Mouse (Mus musculus) brown adipose tissue, adult 24 weeks (tissue): Measurements from ENCODE around the gene Pdha2. TPM values are rescaled to one million over a fixed set of nuclear protein-coding genes. Genes with fewer than 3 reads are reported as not detected.

Source experiments
- H3K27ac ChIP-seq: fragments of 200-500 bp; replicated peaks from 2 replicates; pipeline ENCODE4 v1.5.1; 2012; ENCODE audit warnings: low read depth, mild to moderate bottlenecking, low read length
- H3K4me1 ChIP-seq: fragments of 200-500 bp; 2 replicates; pipeline ENCODE4 v1.6.1; 2012; ENCODE audit warnings: low read length, mixed read lengths; ENCODE audit not compliant: control insufficient read depth, insufficient read depth, insufficient read length
- H3K4me3 ChIP-seq: fragments of 200-500 bp; 2 replicates; pipeline ENCODE4 v1.5.1; 2012; ENCODE audit warnings: low read depth, mild to moderate bottlenecking, low read length, moderate library complexity; ENCODE audit not compliant: insufficient read depth
- polyA plus RNA-seq: library from polyadenylated mRNA; stranded (reverse); fragments of >200 nt; gene quantifications from 2 replicates; pipeline ENCODE4 v1.2.4, GENCODE M21; 2012; ENCODE audit not compliant: missing spikeins, insufficient read depth, insufficient read length

Pdha2 gene
- polyA plus RNA-seq: not detected in 2 replicates

DNA sequence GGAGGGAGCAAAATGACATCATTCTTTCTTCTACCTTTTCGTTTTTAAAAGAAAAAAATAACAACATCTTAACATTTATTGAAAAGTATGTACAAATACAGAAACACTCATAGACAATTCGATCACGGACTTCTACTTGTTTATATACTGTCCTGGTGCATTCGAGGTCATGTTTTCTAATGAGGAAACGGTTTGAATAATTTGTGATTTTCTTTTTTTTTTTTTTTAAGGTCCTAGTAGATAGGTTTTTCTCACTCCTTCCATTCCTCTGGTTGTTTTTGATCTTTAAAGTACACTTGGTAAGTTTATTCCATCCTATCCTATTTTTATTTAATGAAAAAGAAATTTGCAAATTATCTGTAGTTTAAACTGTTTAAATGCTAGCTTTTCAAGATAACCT lies at the start of gene Pdha2:
Pdha2 (minus strand) TSS at position 101 of the 400 bp plus-strand sequence.
- no peak within 1 kb of the TSS for H3K4me3 ChIP-seq
- no peak within 1 kb of the TSS for H3K27ac ChIP-seq
- H3K4me1 ChIP-seq: no peaks in the 10 kb centered on the region

DNA sequence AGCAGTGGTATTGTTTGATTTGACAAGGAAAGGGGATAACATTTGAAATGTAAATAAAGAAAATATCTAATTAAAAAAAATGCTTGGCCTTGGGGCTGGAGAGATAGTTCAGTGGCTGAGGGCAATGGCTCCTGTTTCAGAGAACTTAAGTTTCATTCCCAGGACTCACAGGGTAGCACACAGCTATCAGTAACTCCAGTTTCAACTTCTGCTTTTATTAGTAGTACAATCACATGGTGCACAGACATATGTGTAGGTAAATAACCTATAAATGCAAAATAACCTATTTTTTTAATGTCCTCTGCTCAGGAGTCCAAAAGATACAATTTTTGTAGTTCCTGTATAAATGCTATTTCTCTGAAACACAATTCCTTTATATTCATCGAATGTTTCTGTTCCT lies 48.4 kb upstream of the Pdha2 start:
- no peak overlapping the region for H3K4me3 ChIP-seq
- no peak overlapping the region for H3K27ac ChIP-seq
- H3K4me1 ChIP-seq: no peaks in the 10 kb centered on the region

DNA sequence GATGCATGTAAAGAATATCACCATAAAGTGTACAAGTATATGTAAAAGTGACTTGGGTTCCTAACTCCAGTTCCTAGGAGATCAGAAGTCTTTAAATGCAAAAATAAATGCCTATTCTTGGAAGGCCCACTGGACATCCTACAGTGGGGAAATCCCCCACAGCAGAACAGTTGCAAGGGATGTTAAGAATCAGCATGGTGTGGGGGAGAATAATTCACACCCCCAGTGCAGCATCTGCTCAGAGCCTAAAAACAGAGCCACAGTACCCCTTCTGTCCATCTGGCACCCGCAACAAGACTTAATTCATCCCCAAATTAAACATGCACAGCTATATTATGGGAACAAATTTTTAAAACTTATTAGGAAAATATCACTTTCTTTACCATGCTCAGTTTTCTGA lies 39.3 kb upstream of the Pdha2 start:
- Histone ChIP-seq H3K27ac (no peak overlapping the region), H3K4me3 (no peak overlapping the region), H3K4me1 (no peaks in the 10 kb centered on the region)

DNA sequence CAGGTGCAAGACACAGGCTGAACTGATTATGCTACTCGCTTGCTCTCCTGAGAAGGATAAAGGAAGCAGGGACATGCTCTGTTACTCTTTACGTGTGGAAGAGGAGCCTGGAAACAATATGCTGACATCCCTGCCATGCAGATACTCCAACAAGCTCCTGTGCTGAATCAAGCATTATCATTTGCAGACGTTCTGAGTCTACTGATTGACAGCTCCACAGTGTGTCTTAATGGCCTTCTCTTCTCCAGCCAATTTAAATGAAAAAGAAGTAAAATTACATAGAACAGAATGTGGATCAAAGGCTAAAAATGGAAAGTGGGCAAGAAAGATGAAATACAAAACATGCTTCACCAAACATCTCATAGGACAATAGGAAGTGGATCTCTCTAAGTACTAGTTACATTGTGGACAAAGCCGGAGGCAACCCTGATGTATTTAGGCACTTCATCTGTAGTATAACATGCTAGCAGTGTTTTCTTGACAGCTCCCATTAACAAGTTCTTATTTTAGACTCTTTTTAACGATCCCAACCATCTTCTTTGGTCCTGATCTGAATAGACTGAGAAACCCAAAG lies 32.7 kb upstream of the Pdha2 start:
- H3K4me1 ChIP-seq: no peaks in the 10 kb centered on the region

DNA sequence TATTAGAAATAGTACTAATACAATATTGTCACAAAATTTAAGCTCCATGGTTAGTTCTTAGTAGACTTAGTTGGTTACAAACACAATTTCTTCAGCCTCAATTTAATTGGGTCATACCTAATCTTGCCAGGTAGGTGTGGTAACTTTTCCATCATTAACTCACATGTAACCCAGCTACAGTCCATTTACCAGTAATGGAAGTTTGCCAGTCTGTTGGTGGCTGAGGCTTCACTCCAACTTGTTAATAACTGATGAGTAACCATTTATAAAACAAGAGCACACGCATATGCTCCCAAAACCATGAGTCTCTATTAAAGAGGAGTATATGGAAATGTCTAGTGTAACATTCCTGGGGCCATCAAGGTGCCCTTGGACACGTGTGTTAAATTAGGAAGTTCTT lies 25.9 kb upstream of the Pdha2 start:
- Histone ChIP-seq H3K4me1 (no peaks in the 10 kb centered on the region), H3K4me3 (no peak overlapping the region), H3K27ac (no peak overlapping the region)

More for the DNA sequence above, 32.7 kb upstream of the Pdha2 start:
- no peak overlapping the region for H3K27ac ChIP-seq
- H3K4me3 ChIP-seq: no peak overlapping the region

DNA sequence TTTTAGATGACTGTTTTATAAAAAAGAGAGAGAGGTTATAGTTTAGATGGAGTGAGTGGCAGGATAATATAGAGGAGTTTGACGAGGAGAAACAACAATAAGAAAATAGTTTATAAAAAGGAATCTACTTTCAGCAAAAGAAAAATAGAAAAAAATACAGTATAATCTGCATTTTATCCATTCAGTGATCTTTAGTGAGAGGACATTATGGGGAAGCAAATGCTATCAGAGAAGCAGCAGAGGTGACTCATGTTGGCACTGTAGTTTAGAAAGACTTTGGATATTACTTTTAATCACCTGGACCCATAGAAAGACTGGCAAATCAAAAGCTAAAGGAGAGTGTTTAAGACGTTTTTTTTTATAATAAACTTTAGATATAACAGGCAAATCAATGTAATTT lies 17.0 kb upstream of the Pdha2 start:
- Histone ChIP-seq H3K27ac (no peak overlapping the region), H3K4me1 (no peaks in the 10 kb centered on the region), H3K4me3 (no peak overlapping the region)

DNA sequence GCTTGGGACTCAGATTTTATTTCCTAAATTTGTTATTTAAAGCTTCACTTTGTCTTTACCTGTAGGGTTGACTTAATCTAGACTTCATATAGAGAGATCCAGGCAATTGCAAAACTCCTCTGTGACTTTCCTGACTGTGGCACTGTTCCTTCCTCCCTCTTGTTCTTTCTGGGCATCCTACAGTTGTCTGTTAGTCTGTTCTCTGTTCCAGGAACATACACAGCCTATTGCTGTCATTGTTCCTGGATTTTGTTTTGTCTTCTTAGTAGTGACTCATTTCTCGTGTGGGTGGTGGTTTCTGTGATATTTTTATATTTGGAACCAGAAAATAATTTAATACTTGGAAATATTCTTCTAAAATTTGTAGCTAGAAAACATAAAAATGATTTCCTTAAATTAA lies 10.2 kb upstream of the Pdha2 start:
- Histone ChIP-seq H3K27ac (no peak overlapping the region), H3K4me1 (no peaks in the 10 kb centered on the region), H3K4me3 (no peak overlapping the region)

DNA sequence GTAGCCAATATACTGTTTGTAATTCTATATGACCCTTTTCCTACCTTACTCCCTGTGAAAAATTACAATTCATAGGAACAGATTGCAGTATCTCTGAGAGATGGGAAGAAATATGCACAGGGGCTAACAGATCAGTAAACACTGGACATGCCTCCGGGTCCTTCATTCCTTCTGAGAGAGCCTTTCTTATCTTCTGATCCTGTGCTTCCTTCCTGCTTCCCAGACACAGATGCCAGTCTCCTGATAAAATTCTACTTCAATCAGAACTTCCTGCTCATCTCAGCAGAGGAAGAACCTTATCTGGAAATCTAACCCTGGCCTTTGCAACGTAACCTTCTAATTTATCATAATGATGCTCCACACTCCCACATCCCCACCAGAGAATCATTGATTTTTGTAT lies 6.4 kb upstream of the Pdha2 start:
- no peaks in the 10 kb centered on the region for H3K4me1 ChIP-seq
- no peak overlapping the region for H3K27ac ChIP-seq
- H3K4me3 ChIP-seq: no peak overlapping the region

DNA sequence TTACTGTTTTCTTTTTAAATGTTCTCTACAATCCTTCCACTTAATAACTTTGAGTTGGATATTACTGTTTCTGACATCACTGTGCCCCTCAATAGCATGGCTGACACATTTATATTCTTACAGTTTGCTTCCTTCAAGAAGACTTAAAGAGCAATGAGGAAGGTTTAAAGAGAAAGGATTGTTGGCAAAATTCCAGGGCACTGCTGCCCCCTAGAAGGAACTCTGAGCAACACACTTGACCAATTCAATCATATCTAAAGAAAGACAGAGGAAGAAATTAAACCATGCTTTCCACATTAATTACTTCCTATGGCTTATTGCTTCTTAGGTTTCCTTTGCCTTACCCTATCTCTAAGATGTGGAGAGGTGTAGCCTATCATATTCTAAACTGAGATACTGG lies 4.8 kb upstream of the Pdha2 start:
- H3K27ac ChIP-seq: no peak overlapping the region
- H3K4me3 ChIP-seq: no peak overlapping the region
- H3K4me1 ChIP-seq: no peaks in the 10 kb centered on the region

DNA sequence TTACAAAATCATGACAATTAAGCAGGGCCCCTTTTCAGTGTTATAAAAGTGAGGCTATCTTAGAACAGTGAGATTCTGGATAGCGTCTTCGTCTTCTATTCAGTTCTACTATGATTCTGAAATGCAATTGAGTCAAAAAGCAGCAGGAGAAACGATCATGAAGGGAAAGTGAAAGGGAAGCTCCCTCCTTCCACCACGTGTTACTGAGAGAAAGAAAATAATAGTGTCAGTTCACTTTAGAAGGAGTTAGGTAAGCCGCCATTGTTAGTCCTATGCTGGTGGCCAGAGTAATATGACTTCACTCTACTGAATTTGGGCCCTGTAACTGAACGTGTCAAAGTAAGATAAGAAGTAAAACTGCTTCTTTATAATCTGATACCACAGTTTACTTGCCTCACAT lies 4.1 kb upstream of the Pdha2 start:
- H3K4me1 ChIP-seq: no peaks in the 10 kb centered on the region
- no peak overlapping the region for H3K4me3 ChIP-seq
- H3K27ac ChIP-seq: no peak overlapping the region

DNA sequence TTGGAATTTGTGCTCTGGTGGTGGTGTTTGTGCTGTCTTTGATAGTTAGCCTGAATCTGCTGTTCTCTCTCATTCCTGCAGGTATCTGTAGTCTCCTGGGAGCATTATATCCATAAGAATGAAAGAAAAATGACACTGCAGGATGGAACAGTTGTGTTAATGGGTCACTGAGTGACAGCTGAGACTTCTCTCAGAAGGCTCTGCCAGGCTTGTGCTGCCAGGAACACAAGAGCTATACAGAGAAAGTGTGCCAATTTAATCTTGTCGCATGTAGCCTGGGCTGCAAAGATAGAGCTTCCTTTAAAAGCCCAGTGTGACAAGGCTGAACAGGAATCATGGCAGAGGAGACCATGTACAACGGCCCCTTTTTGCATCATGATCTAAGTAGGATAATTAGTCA lies 2.6 kb upstream of the Pdha2 start:
- Histone ChIP-seq H3K4me1 (no peaks in the 10 kb centered on the region), H3K27ac (no peak overlapping the region), H3K4me3 (no peak overlapping the region)

DNA sequence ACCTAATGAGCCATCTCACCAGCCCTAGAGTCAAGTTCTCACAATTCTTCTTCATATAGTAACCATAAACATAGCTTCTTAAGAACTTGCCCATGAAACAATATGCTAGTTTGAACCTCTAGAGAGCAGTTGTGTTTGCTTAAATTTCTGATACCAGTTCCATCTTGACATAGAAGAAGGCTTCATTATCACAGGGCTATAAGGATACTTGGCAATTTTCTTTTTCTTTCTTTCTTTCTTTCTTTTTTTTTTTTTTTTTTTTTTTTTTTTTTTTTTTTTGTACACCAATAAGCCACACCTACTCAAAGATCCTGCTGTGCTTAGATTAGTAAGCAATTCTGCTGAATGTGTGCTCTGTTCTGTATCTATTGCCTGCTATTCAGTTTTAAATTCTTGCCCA lies 2.0 kb upstream of the Pdha2 start:
- Histone ChIP-seq H3K4me1 (no peaks in the 10 kb centered on the region), H3K27ac (no peak overlapping the region), H3K4me3 (no peak overlapping the region)

DNA sequence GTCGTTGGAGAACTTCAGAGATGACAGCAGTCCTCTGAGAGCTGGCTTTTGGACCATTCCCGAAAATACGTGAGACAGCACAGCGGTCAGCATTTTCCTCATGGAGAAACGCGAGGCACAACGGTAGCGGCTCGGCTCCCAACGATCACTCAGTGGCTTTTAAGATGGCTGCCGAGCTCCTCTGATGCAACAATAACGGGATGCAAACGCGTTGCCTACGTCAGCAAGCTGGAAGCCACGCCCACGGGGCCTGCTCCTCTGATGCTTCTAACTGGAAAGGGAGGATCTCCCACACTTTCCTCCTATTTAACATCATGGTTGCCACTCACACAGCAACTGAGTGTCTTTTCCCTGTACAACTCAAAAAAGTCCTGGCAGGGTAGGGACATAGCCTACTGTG lies 511 bp downstream of the Pdha2 start:
- no peaks in the 10 kb centered on the region for H3K4me1 ChIP-seq
- no peak overlapping the region for H3K4me3 ChIP-seq
- no peak overlapping the region for H3K27ac ChIP-seq

DNA sequence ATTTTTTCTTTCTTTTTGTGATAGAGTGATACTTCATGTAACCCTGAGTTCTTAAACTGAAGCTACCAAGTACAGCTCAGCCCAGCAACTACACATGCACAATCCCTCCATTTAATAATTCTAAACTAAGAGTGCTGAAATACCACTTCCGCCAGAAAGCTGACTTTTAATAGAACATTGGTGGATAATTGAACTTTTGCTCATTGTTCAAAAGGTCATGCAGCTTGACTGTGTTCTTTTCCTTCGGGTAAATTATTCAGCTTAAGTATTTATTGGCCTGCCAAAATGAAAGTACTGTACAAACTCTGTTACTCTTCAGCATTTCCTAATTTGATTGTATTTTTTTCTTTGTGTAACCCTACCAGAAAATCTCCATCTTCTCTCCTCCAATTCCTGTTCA lies 10.4 kb downstream of the Pdha2 start:
- Histone ChIP-seq H3K4me3 (no peak overlapping the region), H3K4me1 (no peaks in the 10 kb centered on the region), H3K27ac (no peak overlapping the region)

DNA sequence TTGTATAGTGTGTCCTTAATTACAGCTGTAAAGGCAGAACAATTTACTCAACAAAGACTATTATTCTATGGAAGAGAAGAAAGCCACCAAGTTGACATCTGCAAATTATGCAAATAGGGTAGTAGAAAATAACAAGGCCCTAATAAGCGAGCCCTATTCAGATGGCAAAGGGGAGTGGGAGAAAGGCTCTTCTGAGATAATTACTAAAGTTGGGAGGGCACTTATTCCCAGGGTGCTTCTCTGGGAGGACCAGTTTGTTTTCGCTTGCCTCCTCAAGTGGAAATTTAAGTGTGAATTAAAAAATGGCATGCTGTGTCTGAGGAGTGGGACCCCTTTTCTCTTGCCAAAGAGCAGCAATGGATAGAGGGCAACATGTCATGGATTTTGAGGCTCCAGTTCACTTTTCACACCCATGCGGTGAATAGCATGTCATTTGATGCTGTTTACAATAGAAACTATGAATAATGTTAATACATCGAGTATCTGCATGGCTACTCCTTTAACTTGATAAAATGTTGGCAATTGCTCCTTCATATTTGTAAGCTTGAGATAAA lies 14.8 kb downstream of the Pdha2 start:
- Histone ChIP-seq H3K27ac (no peak overlapping the region), H3K4me3 (no peak overlapping the region), H3K4me1 (no peaks in the 10 kb centered on the region)

DNA sequence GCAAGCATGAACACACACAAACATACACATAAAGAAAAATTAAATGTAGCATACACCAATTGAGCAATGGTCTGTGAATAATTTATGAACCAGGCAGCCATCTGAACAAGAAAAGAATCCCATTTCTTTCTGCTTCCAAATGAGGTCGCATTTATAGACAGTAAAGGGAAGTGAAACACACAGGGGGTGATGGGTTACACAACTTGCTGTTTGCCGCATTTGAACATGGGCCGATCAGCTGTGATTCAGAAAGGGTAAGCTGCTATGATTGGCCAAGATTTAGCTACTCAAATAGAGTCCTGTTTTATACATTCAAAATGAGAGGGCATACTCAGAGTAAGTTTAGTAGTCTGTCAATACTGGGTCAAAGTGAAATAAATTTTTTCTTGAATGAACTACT lies 20.5 kb downstream of the Pdha2 start:
- Histone ChIP-seq H3K27ac (no peak overlapping the region), H3K4me1 (no peaks in the 10 kb centered on the region), H3K4me3 (no peak overlapping the region)
